Mouse (Mus musculus): ENCODE results near the gene Bcan. TPM values are rescaled to one million over a fixed set of nuclear protein-coding genes. Genes with fewer than 3 reads are reported as not detected.
A peak's percentile ranks its signal among the peaks of the same experiment; 100 is the strongest.

The Bcan gene
- polyA plus RNA-seq, 1 experiment from 2014 or later = not detected

- no peak for TF ChIP-seq EP300 (IDR thresholded peaks at IDR 0.05; ENCODE audit: low read depth)
- TF ChIP-seq CTCF (IDR thresholded peaks at IDR 0.05; ENCODE audit: low read depth) = no peak
- Histone ChIP-seq H3K9ac (replicated peaks) (no peak overlapping the region), H3K27ac (ENCODE audit: low read depth) (no peak overlapping the region), H3K4me3 (ENCODE audit: low read depth, low read length) (no peak overlapping the region), H3K4me2 (ENCODE audit: low read depth, low read length) (no peak overlapping the region), H3K9me3 (ENCODE audit: low read length) (no peaks in the 10 kb centered on the region), H3K4me1 (ENCODE audit: insufficient read depth) (peaks cover 10% of the 10 kb centered on the region; the same call in 1 of the 2 replicates), H3K36me3 (replicated peaks; ENCODE audit: insufficient read depth, low read length) (no peaks in the 10 kb centered on the region), H3K27me3 (ENCODE audit: insufficient read depth, low read length) (peaks cover 21% of the 10 kb centered on the region)
- DNase-seq (no peak), ATAC-seq (no peak)
- 40% methylated on average over 4 of the region's 4 CpGs for WGBS (ENCODE audit: insufficient replicate concordance)
Observed at GRCm38 (mm10) chr3:87958476-87958875, 41.6 kb downstream of the Bcan start.

DNA sequence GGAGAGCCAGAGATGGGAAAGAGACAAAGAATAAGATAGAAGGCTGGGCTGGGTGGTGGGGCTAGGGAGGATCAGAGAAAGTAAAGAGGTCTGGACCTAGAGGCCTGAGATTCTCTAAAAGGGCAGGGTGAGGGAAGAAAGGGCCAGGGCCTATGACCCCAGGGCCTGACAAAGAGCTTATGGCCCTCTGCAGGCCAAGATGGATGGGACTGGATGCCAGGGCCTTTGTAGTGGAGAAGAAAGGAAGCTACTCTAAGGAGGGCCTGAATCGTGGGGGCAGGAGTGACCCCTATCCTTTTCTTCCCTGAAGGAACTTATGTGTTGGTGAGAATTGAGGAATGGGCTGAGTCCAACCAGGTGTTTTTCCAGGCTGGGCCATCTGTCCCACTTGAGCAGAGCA is 42.0 kb downstream of the Bcan start:
- WGBS (ENCODE audit: insufficient replicate concordance) = 72% methylated on average over 1 of the region's 1 CpGs
- no peak for ATAC-seq
- no peak overlapping the region for H3K4me3 ChIP-seq (ENCODE audit: low read depth, low read length)
- H3K9me3 ChIP-seq (ENCODE audit: low read length) = no peaks in the 10 kb centered on the region
- no peak overlapping the region for H3K27ac ChIP-seq (ENCODE audit: low read depth)
- no peak overlapping the region for H3K4me2 ChIP-seq (ENCODE audit: low read depth, low read length)
- H3K4me1 ChIP-seq (ENCODE audit: insufficient read depth) = peaks cover 10% of the 10 kb centered on the region; the same call in 1 of the 2 replicates
- no peak for TF ChIP-seq CTCF (IDR thresholded peaks at IDR 0.05; ENCODE audit: low read depth)
- TF ChIP-seq EP300 (IDR thresholded peaks at IDR 0.05; ENCODE audit: low read depth) = no peak
- H3K27me3 ChIP-seq (ENCODE audit: insufficient read depth, low read length) = peaks cover 26% of the 10 kb centered on the region
- no peak overlapping the region for H3K9ac ChIP-seq (replicated peaks)
- DNase-seq = no peak
- no peaks in the 10 kb centered on the region for H3K36me3 ChIP-seq (replicated peaks; ENCODE audit: insufficient read depth, low read length)

GRCm38 (mm10) chr3:87952440-87952839 is 47.6 kb downstream of the Bcan start:
- 0% methylated on average over 5 of the region's 5 CpGs for WGBS (ENCODE audit: insufficient replicate concordance)
- no peak overlapping the region for H3K27ac ChIP-seq (ENCODE audit: low read depth)

GRCm38 (mm10) chr3:87951946-87952345 is 48.1 kb downstream of the Bcan start:
- WGBS (ENCODE audit: insufficient replicate concordance) = 10% methylated on average over 12 of the region's 12 CpGs
- Histone ChIP-seq H3K4me1 (ENCODE audit: insufficient read depth) (peaks cover 11% of the 10 kb centered on the region), H3K9me3 (ENCODE audit: low read length) (no peaks in the 10 kb centered on the region), H3K27ac (ENCODE audit: low read depth) (no peak overlapping the region), H3K36me3 (replicated peaks; ENCODE audit: insufficient read depth, low read length) (no peaks in the 10 kb centered on the region), H3K4me2 (ENCODE audit: low read depth, low read length) (0 out of 2 replicates have a peak overlapping the region, but pooled peaks have one; percentile 47), H3K9ac (replicated peaks) (no peak overlapping the region), H3K4me3 (ENCODE audit: low read depth, low read length) (0 out of 2 replicates have a peak overlapping the region, but pooled peaks have one; percentile 4), H3K27me3 (ENCODE audit: insufficient read depth, low read length) (peaks cover 67% of the 10 kb centered on the region)
- no peak for TF ChIP-seq CTCF (IDR thresholded peaks at IDR 0.05; ENCODE audit: low read depth)
- no peak for TF ChIP-seq EP300 (IDR thresholded peaks at IDR 0.05; ENCODE audit: low read depth)
- DNase-seq (no peak), ATAC-seq (no peak)

More at GRCm38 (mm10) chr3:87952440-87952839, 47.6 kb downstream of the Bcan start:
- H3K9ac ChIP-seq (replicated peaks) = 0 out of 2 replicates have a peak overlapping the region, but pooled peaks have one; percentile 11
- H3K36me3 ChIP-seq (replicated peaks; ENCODE audit: insufficient read depth, low read length) = no peaks in the 10 kb centered on the region
- H3K4me1 ChIP-seq (ENCODE audit: insufficient read depth) = peaks cover 9% of the 10 kb centered on the region
- DNase-seq (no peak), ATAC-seq (no peak)
- TF ChIP-seq CTCF (IDR thresholded peaks at IDR 0.05; ENCODE audit: low read depth) (no peak), EP300 (IDR thresholded peaks at IDR 0.05; ENCODE audit: low read depth) (no peak)
- H3K27me3 ChIP-seq (ENCODE audit: insufficient read depth, low read length) = peaks cover 62% of the 10 kb centered on the region
- no peaks in the 10 kb centered on the region for H3K9me3 ChIP-seq (ENCODE audit: low read length)
- H3K4me3 ChIP-seq (ENCODE audit: low read depth, low read length) = 0 out of 2 replicates have a peak overlapping the region, but pooled peaks have one; percentile 4
- H3K4me2 ChIP-seq (ENCODE audit: low read depth, low read length) = peak overlapping the region; percentile 47

GRCm38 (mm10) chr3:87949955-87950515 is 50.0 kb downstream of the Bcan start:
- ATAC-seq = no peak
- TF ChIP-seq EP300 (IDR thresholded peaks at IDR 0.05; ENCODE audit: low read depth) (no peak), CTCF (IDR thresholded peaks at IDR 0.05; ENCODE audit: low read depth) (no peak)
- Histone ChIP-seq H3K27ac (ENCODE audit: low read depth) (no peak overlapping the region), H3K9me3 (ENCODE audit: low read length) (no peaks in the 10 kb centered on the region), H3K4me3 (ENCODE audit: low read depth, low read length) (no peak overlapping the region), H3K4me1 (ENCODE audit: insufficient read depth) (peaks cover 11% of the 10 kb centered on the region), H3K36me3 (replicated peaks; ENCODE audit: insufficient read depth, low read length) (no peaks in the 10 kb centered on the region), H3K27me3 (ENCODE audit: insufficient read depth, low read length) (peaks cover 80% of the 10 kb centered on the region), H3K9ac (replicated peaks) (no peak overlapping the region), H3K4me2 (ENCODE audit: low read depth, low read length) (no peak overlapping the region)
- no peak for DNase-seq
- WGBS (ENCODE audit: insufficient replicate concordance) = 12% methylated on average over 13 of the region's 13 CpGs

DNA sequence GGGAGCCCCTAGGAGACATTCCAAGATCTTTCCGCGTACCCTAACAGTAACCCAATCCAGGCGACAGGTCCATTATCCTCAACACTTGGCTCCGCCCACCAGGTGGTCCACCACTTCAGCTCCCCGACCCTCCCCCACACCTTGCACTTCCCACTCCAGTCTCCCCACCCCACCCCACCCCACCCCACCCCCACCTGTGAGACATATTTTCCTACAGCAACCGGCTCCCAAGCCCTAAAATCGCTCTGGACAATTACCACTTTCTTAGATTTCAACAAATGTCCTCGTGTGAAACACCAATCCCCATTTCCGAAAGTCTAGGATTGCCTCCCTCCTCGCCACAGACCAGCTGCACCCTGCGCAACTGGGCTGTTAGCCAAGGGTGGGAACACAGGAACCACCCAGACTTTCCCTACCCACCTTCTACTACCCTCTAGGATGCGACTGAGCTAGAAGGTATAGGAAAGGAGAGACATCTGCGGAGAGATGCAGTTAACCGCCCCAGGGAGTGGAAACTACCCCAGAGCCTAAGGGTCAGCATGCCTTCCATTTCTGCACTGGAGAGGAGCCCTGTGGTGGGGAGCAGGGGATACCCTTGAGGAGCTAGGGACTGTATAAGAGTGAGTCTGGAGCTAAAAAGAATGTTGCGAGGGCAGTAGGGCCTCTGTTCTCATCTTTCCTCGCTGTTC is 50.6 kb downstream of the Bcan start:
- H3K27ac ChIP-seq (ENCODE audit: low read depth) = no peak overlapping the region
- ATAC-seq = no peak
- H3K4me1 ChIP-seq (ENCODE audit: insufficient read depth) = peaks cover 11% of the 10 kb centered on the region
- DNase-seq = no peak
- no peaks in the 10 kb centered on the region for H3K36me3 ChIP-seq (replicated peaks; ENCODE audit: insufficient read depth, low read length)
- H3K4me2 ChIP-seq (ENCODE audit: low read depth, low read length) = no peak overlapping the region
- no peak overlapping the region for H3K9ac ChIP-seq (replicated peaks)
- H3K9me3 ChIP-seq (ENCODE audit: low read length) = no peaks in the 10 kb centered on the region
- TF ChIP-seq EP300 (IDR thresholded peaks at IDR 0.05; ENCODE audit: low read depth) = no peak
- WGBS (ENCODE audit: insufficient replicate concordance) = 17% methylated on average over 16 of the region's 16 CpGs
- H3K27me3 ChIP-seq (ENCODE audit: insufficient read depth, low read length) = peaks cover 80% of the 10 kb centered on the region
- no peak overlapping the region for H3K4me3 ChIP-seq (ENCODE audit: low read depth, low read length)

Measured in liver, postnatal 0 days (tissue).